Mouse (Mus musculus) CH12.LX (cell line): ENCODE data around the gene Afap1. TPM values are rescaled to one million over a fixed set of nuclear protein-coding genes. Genes with fewer than 3 reads are reported as not detected.
A peak's percentile ranks its signal among the peaks of the same experiment; 100 is the strongest.

Source experiments
- DNase-seq: peaks from one replicate; pipeline ENCODE4 v3.0.0-alpha.2; 2013; ENCODE audit errors: extremely low read depth
- H3K27ac ChIP-seq: 2 replicates; pipeline ENCODE4 v1.5.1; 2012; ENCODE audit warnings: low read depth, mild to moderate bottlenecking, control low read depth, moderate library complexity; ENCODE audit not compliant: insufficient read depth
- H3K27me3 ChIP-seq: replicated peaks from 2 replicates; pipeline ENCODE3; 2012; ENCODE audit warnings: inconsistent platforms
- H3K36me3 ChIP-seq, 2 experiments: replicated peaks in 1 of 2; 2 replicates each; pipeline versions ENCODE3 to v1.6.1; 2012; ENCODE audit warnings: inconsistent platforms in 1 of 2, low read length in 1 of 2, mild to moderate bottlenecking in 1 of 2, mixed read lengths in 1 of 2, moderate library complexity in 1 of 2; ENCODE audit not compliant: control insufficient read depth in 1 of 2, insufficient read depth in 1 of 2
- H3K4me1 ChIP-seq, 2 experiments: 2 replicates each; pipeline ENCODE4 v1.6.1; 2012; ENCODE audit warnings: inconsistent platforms in 1 of 2, moderate library complexity in 1 of 2; ENCODE audit not compliant: insufficient read depth in 2 of 2, control insufficient read depth in 1 of 2
- H3K4me2 ChIP-seq: 2 replicates; pipeline ENCODE4 v1.6.1; 2012; ENCODE audit warnings: low read depth, mild to moderate bottlenecking, control low read depth; ENCODE audit not compliant: poor library complexity, insufficient read depth, severe bottlenecking
- H3K4me3 ChIP-seq, 3 experiments: fragments of 150-350 bp in 1 of 3; sonication (generic) in 1 of 3; replicated peaks in 1 of 3; 2 replicates each; pipeline versions ENCODE3 to v1.5.1; 2011 to 2012; ENCODE audit warnings: low read depth in 2 of 3, low read length in 2 of 3, mild to moderate bottlenecking in 2 of 3, moderate library complexity in 2 of 3, control low read depth in 1 of 3, improper control_type of control experiment in 1 of 3, inconsistent platforms in 1 of 3, mixed read lengths in 1 of 3; ENCODE audit not compliant: poor library complexity in 1 of 3
- H3K79me2 ChIP-seq: replicated peaks from 2 replicates; pipeline ENCODE4 v1.6.1; 2012; ENCODE audit warnings: mild to moderate bottlenecking, moderate library complexity; ENCODE audit not compliant: control insufficient read depth, poor library complexity, insufficient read depth, severe bottlenecking; ENCODE audit errors: extremely low read depth
- H3K9ac ChIP-seq: 2 replicates; pipeline ENCODE4 v1.6.1; 2012; ENCODE audit warnings: low read depth, mild to moderate bottlenecking, control low read depth, moderate library complexity; ENCODE audit not compliant: insufficient read depth
- H3K9me3 ChIP-seq: replicated peaks from 2 replicates; pipeline ENCODE3; 2012; ENCODE audit warnings: low read length, inconsistent platforms, mixed read lengths
- CTCF ChIP-seq, 2 experiments: IDR thresholded peaks in 1 of 2; conservative IDR thresholded peaks in 1 of 2; 2 replicates each; pipeline ENCODE4 v1.5.1; 2011 to 2012; ENCODE audit warnings: low read depth in 2 of 2, low read length in 2 of 2, improper control_type of control experiment in 1 of 2, inconsistent platforms in 1 of 2, mild to moderate bottlenecking in 1 of 2, moderate library complexity in 1 of 2
- ELF1 ChIP-seq: IDR thresholded peaks from 2 replicates; pipeline ENCODE4 v1.6.1; 2014; ENCODE audit warnings: low read depth, mild to moderate bottlenecking, inconsistent platforms, low read length, improper control_type of control experiment
- EP300 ChIP-seq: IDR thresholded peaks from 2 replicates; pipeline ENCODE4 v1.6.1; 2011; ENCODE audit warnings: low read length, improper control_type of control experiment
- GABPA ChIP-seq: IDR thresholded peaks from 2 replicates; pipeline ENCODE4 v1.6.1; 2012; ENCODE audit warnings: low read depth, low read length, improper control_type of control experiment, inconsistent platforms; ENCODE audit not compliant: insufficient replicate concordance
- JUN ChIP-seq: IDR thresholded peaks from 2 replicates; pipeline ENCODE4 v1.6.1; 2011; ENCODE audit warnings: low read depth, mild to moderate bottlenecking, low read length, improper control_type of control experiment, moderate library complexity; ENCODE audit not compliant: insufficient read depth
- JUND ChIP-seq: conservative IDR thresholded peaks from 2 replicates; pipeline ENCODE4 v1.6.1; 2011; ENCODE audit warnings: low read depth, low read length, improper control_type of control experiment
- MAX ChIP-seq: IDR thresholded peaks from 2 replicates; pipeline ENCODE4 v1.6.1; 2011; ENCODE audit warnings: low read length, improper control_type of control experiment
- MEF2A ChIP-seq: IDR thresholded peaks from 2 replicates; pipeline ENCODE4 v1.6.1; 2014; ENCODE audit warnings: low read depth, mild to moderate bottlenecking, inconsistent platforms, low read length, improper control_type of control experiment, borderline replicate concordance
- MXI1 ChIP-seq: IDR thresholded peaks from 2 replicates; pipeline ENCODE4 v1.6.1; 2011; ENCODE audit warnings: mild to moderate bottlenecking, low read depth, low read length, improper control_type of control experiment
- MYC ChIP-seq: IDR thresholded peaks from 2 replicates; pipeline ENCODE4 v1.6.1; 2011; ENCODE audit warnings: low read depth, mild to moderate bottlenecking, improper control_type of control experiment, low read length
- NELFE ChIP-seq: IDR thresholded peaks from 2 replicates; pipeline ENCODE4 v1.6.1; 2011; ENCODE audit warnings: low read depth, low read length, improper control_type of control experiment
- NRF1 ChIP-seq: IDR thresholded peaks from 2 replicates; pipeline ENCODE4 v1.6.1; 2014; ENCODE audit warnings: low read depth, mild to moderate bottlenecking, inconsistent platforms, low read length, improper control_type of control experiment, moderate library complexity
- POLR2A ChIP-seq: IDR thresholded peaks from 2 replicates; pipeline ENCODE4 v1.6.1; 2011; ENCODE audit warnings: low read depth, mild to moderate bottlenecking, improper control_type of control experiment, low read length
- RAD21 ChIP-seq: IDR thresholded peaks from 2 replicates; pipeline ENCODE4 v1.6.1; 2011; ENCODE audit warnings: low read depth, mild to moderate bottlenecking, low read length, improper control_type of control experiment, moderate library complexity
- RCOR1 ChIP-seq: conservative IDR thresholded peaks from 2 replicates; pipeline ENCODE4 v1.6.1; 2012; ENCODE audit warnings: low read depth, mild to moderate bottlenecking, inconsistent platforms, low read length, improper control_type of control experiment
- SMC3 ChIP-seq: IDR thresholded peaks from 2 replicates; pipeline ENCODE4 v1.6.1; 2011; ENCODE audit warnings: low read depth, low read length, improper control_type of control experiment
- USF2 ChIP-seq: conservative IDR thresholded peaks from 2 replicates; pipeline ENCODE4 v1.6.1; 2011; ENCODE audit warnings: low read depth, low read length, improper control_type of control experiment
- ZC3H11A ChIP-seq: IDR thresholded peaks from 2 replicates; pipeline ENCODE4 v1.6.1; 2012; ENCODE audit warnings: low read depth, mild to moderate bottlenecking, inconsistent platforms, low read length, improper control_type of control experiment
- dilution Hi-C: fragments of 300-500 bp; cut with MboI; formaldehyde crosslinking; loops from 2 replicates; pipeline ENCODE4 v1.14.3; 2020; ENCODE audit warnings: low sequenced_read_pairs; ENCODE audit not compliant: extremely low pct_unique_long_range_greater_than_20kb, extremely low pct_ligation_motif_present
- in situ Hi-C: fragments of 300-500 bp; cut with MboI; formaldehyde crosslinking; loops from 3 replicates; pipeline ENCODE4 v1.14.3; 2019; ENCODE audit warnings: low sequenced_read_pairs, low pct_ligation_motif_present, low pct_unique_long_range_greater_than_20kb, mixed read lengths
- polyA plus RNA-seq: library from polyadenylated mRNA; unstranded; fragments of >175 nt; gene quantifications from 2 replicates; pipeline ENCODE4 v1.2.1, GENCODE M21; 2012; ENCODE audit warnings: low read depth; ENCODE audit not compliant: insufficient read length
- total RNA-seq, 2 experiments: library from RNA; depleted of rRNA; stranded (reverse); fragments of 300-350 nt in 1 of 2; fragments of >200 nt in 1 of 2; gene quantifications; 2 replicates each; pipeline ENCODE4 v1.2.3; 2012 to 2014

The Afap1 gene
- total and polyA plus RNA-seq, 3 experiments, result 0.32 to 4.0 (median 0.86) TPM

DNA sequence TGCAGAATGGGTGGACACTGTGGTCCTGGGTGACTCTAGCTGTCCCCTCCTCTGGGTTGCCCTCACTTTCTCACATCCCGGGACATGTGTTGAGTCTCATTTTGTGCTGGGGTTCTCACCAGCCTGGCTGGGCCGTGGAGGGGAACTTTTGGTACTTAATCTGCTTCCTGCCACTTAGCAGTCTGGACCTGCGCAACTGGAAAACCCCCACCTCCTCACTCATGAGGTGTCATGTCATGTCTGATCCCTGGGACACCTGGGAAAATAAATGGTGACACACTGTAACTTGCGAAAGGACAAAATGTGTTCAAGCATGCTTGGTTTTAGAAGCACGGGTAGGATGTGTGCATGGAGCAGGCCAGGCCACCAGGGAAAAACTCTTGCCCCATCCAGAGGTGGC lies 8.4 kb upstream of the Afap1 start:
- no peak overlapping the region for H3K9ac ChIP-seq
- no peak overlapping the region for H3K27ac ChIP-seq
- H3K36me3 ChIP-seq, result no peaks in the 10 kb centered on the region
- peaks cover 2% of the 10 kb centered on the region for H3K27me3 ChIP-seq
- TF ChIP-seq USF2, result no peak
- TF ChIP-seq ZC3H11A, result no peak
- TF ChIP-seq NRF1, result no peak
- no peak for TF ChIP-seq JUN
- TF ChIP-seq MEF2A, result no peak
- no peak for TF ChIP-seq MXI1
- no peak for DNase-seq
- H3K4me1 ChIP-seq, result peaks cover 7 to 11% of the 10 kb centered on the region in 2 experiments
- in situ Hi-C loops, result loop anchor here (5.0 to 25.0 kb wide), 2 partner anchors 88 to 503 kb away; partner anchors contain the start of gene Sorcs2
- H3K9me3 ChIP-seq, result no peaks in the 10 kb centered on the region
- dilution Hi-C loops, result no loop called here
- H3K79me2 ChIP-seq, result no peaks in the 10 kb centered on the region
- no peak overlapping the region for H3K4me3 ChIP-seq
- no peak overlapping the region for H3K4me2 ChIP-seq

DNA sequence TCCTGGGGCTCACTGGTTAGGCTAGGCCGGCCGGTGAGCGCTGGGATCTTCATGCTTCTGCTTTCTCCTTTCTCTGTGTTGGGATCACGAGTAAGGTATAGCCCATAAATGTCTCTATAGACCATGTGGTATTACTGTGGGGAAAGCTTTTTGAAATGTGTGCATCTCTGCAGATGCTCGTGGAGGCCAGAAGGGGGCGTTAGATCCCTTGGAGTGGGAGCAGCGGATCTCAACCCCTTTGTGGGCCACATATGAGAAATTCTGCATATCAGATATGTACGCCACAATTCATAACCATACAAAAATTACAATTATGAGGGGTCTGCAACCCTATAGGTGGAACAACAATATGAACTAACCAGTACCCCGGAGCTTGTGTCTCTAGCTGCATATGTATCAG lies 4.2 kb upstream of the Afap1 start:
- no peaks in the 10 kb centered on the region for H3K9me3 ChIP-seq
- H3K27me3 ChIP-seq, result peaks cover 27% of the 10 kb centered on the region
- no peak overlapping the region for H3K27ac ChIP-seq
- H3K4me3 ChIP-seq, result no peak overlapping the region
- TF ChIP-seq EP300, result no peak
- TF ChIP-seq RCOR1, result no peak
- peak; percentile 91 for TF ChIP-seq SMC3
- TF ChIP-seq JUND, result no peak
- peak; percentile 27; the same call in 1 of the 2 replicates for TF ChIP-seq NELFE
- TF ChIP-seq RAD21, result peak; percentile 89
- TF ChIP-seq POLR2A, result no peak
- 0 out of 2 replicates have a peak, but pooled peaks have one; percentile 25 for TF ChIP-seq MYC
- TF ChIP-seq GABPA, result no peak
- no peak for TF ChIP-seq ELF1
- peak; percentile 61 to 92; a peak in 3 of 4 replicates for TF ChIP-seq CTCF (conservative IDR thresholded peaks at IDR 0.05 in 1 of 2, IDR thresholded peaks at IDR 0.05 in 1 of 2; ENCODE audit: low read depth in 2 of 2, low read length in 2 of 2)
- TF ChIP-seq ZC3H11A, result peak; percentile 62
- TF ChIP-seq MAX, result 0 out of 2 replicates have a peak, but pooled peaks have one; percentile 36
- H3K79me2 ChIP-seq, result no peaks in the 10 kb centered on the region
- no peak overlapping the region for H3K9ac ChIP-seq
- no peak for DNase-seq
- in situ Hi-C loops, result loop anchor here (5.0 to 25.0 kb wide), 2 partner anchors 83 to 498 kb away; partner anchors contain the start of gene Sorcs2
- dilution Hi-C loops, result no loop called here
- H3K4me1 ChIP-seq, result peaks cover 14 to 23% of the 10 kb centered on the region in 2 experiments
- H3K36me3 ChIP-seq, result no peaks in the 10 kb centered on the region
- H3K4me2 ChIP-seq, result no peak overlapping the region
